Mouse (Mus musculus) spleen, embryonic (tissue): ENCODE results near the gene Gm4791.

Source experiments
- CTCF ChIA-PET: fragments of 350-600 bp; sonication (Branson Sonifier 250); formaldehyde crosslinking; loops from one replicate; lab custom pipeline; 2022; lab: Charles Lee

The Gm4791 gene

DNA sequence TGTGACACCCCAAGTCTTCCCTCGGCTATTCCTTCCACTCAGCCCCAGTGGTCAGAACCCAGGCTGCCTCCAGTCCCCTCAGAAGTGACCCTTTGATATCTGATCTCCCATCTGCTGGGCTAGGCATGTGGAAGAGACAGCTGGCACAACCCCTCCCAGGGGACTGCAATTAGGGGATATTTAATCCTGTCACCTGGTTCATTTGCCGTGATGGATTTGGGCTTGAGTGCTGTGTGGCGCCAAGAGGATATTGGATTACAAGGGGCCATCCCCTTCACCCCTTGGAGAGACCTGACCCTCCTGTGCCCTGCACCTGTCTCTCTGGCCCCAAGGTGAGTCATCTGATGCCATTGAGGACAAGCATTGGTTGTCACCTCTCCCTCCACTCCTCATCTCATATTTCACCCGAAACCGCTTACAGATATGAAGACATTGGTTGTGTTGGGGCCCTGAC, at the start of gene Gm4791:
Gene Gm4791, plus strand, starts transcription at position 404 of the 454 bp plus-strand sequence.
- CTCF ChIA-PET, result no interaction called here

GRCm38 (mm10) chr9:46956286-46956685, 42.3 kb upstream of the Gm4791 start:
- CTCF ChIA-PET, result no interaction called here

DNA sequence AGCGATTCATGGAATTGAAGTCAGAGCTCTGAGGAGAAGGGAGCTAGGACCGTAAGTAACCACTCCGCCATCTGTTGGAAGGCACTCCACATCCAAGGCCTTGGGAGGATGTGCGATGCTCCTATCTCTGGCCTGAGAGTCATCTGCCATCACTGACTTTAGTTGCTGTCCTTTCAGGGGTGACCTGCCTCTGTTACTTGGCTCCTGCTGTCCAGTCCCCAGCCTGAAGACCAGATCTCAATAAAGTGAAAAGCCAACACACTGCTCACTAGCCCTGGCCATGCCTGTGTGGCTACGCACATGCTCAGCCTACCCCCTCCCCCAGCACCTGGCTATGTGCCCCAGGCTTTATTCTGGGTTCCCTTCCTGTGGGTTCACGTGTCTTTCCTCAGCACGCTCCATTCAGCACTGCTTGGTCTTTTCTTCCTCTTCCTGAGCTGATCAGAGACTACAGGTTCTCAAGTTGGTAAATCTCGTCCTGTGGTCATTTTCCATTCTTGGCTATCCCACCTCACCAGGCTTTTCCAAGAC, 41.1 kb upstream of the Gm4791 start:
- CTCF ChIA-PET, result no interaction called here

GRCm38 (mm10) chr9:46966028-46966427, 32.5 kb upstream of the Gm4791 start:
- CTCF ChIA-PET, result no interaction called here

DNA sequence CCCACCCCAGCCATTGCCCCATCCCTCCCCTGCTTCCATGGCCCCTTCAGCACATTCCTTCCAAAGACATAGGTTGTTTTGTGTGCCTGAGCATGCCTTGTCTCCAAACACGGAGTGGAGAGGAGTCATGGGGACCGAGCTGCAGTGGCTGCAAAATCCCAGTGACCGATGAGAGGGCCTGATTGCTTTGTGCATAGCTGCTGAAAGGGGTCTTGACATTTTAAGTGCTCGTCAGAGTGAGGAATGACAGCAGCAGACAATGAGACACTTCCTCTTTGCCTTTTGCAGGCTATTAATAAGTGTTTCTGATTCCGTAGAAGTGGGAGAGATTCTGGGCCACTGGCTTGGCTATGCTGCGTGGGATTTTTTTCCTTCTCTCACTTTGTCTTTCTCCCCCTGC, 29.6 kb upstream of the Gm4791 start:
- CTCF ChIA-PET, result no interaction called here

- CTCF ChIA-PET, result no interaction called here
These were observed 29.1 kb upstream of the Gm4791 start for GRCm38 (mm10) chr9:46969406-46969805.

DNA sequence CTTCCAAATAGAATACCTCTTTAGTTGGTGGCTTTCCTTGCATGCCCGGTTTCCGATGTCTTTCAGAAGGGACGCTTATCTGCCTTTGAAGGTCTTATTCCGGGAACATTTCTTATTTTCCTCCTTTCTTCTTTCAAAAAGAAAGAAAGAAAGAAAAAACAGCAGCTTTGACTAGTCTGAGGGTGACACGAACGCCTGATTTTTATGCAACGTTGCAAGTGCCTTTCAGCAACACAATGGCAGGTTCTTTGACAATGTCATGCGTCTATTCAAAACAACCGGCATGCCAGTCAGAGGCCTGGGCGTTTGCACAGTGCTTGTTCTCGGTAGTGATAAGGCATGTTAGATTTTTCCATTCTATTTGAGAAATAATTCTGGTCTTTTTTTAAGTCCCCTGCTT, 19.7 kb upstream of the Gm4791 start:
- CTCF ChIA-PET, result no interaction called here

- CTCF ChIA-PET, result no interaction called here
These were observed 18.4 kb upstream of the Gm4791 start for GRCm38 (mm10) chr9:46980111-46980510.

GRCm38 (mm10) chr9:46983471-46983870, 15.1 kb upstream of the Gm4791 start:
- CTCF ChIA-PET, result no interaction called here

DNA sequence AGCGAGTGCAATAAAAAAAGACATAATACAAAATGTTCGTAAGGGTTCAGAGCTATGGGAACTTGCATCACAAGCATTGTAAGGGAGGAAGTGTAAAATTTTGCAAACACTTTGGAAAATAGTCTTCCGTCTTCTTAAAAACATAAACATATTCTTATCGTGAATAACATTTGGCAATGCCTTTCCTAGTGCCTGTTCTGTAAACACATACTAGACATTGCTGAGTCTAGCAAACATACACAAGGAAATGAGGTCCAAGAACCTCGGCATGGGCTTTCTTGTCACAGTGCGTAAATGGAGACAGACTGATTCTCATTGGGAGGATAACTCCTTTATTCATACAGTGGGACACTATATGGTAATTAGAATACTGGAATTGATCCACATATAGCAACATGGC, 43.0 kb downstream of the Gm4791 start:
- CTCF ChIA-PET, result no interaction called here
